Mouse (Mus musculus) embryonic facial prominence, embryonic 11.5 days (tissue): ENCODE measurements around the gene Arhgef10l. TPM values are rescaled to one million over a fixed set of nuclear protein-coding genes. Genes with fewer than 3 reads are reported as not detected.

Experiments used
- ATAC-seq: fragments of 200-750 bp; cut with Nextera tagmentation; replicated peaks from 2 replicates; pipeline ENCODE4 v1.8.0; 2017; ENCODE audit warnings: low read depth; ENCODE audit not compliant: insufficient number of reproducible peaks, low FRiP score, low TSS enrichment
- DNase-seq: peaks from one replicate; pipeline ENCODE4 v3.0.0-alpha.2; 2015; ENCODE audit warnings: low spot score
- H3K27ac ChIP-seq: fragments of 300-500 bp; sonication (generic); replicated peaks from 2 replicates; pipeline ENCODE4 v1.5.1; 2014; ENCODE audit warnings: mild to moderate bottlenecking, low read depth, low read length, control low read depth
- H3K27me3 ChIP-seq: fragments of 300-500 bp; sonication (generic); 2 replicates; pipeline ENCODE4 v1.6.1; 2014; ENCODE audit warnings: mild to moderate bottlenecking, low read length, moderate library complexity, mixed read lengths; ENCODE audit not compliant: control insufficient read depth, insufficient read depth
- H3K36me3 ChIP-seq: fragments of 300-500 bp; sonication (generic); replicated peaks from 2 replicates; pipeline ENCODE4 v1.6.1; 2014; ENCODE audit warnings: low read depth, mild to moderate bottlenecking, low read length, moderate library complexity, mixed read lengths; ENCODE audit not compliant: control insufficient read depth, insufficient read depth
- H3K4me1 ChIP-seq: fragments of 300-500 bp; sonication (generic); 2 replicates; pipeline ENCODE4 v1.6.1; 2014; ENCODE audit warnings: low read length, mixed read lengths; ENCODE audit not compliant: control insufficient read depth, insufficient read depth
- H3K4me2 ChIP-seq: fragments of 300-500 bp; sonication (generic); 2 replicates; pipeline ENCODE4 v1.6.1; 2014; ENCODE audit warnings: low read depth, mild to moderate bottlenecking, control low read depth, low read length, moderate library complexity
- H3K4me3 ChIP-seq: fragments of 300-500 bp; sonication (generic); 2 replicates; pipeline ENCODE4 v1.5.1; 2014; ENCODE audit warnings: low read depth, low read length, control low read depth
- H3K9ac ChIP-seq: fragments of 300-500 bp; sonication (generic); replicated peaks from 2 replicates; pipeline ENCODE4 v1.6.1; 2014; ENCODE audit warnings: mild to moderate bottlenecking, control low read depth, low read length
- H3K9me3 ChIP-seq: fragments of 300-500 bp; sonication (generic); replicated peaks from 2 replicates; pipeline ENCODE4 v1.6.1; 2016; ENCODE audit warnings: mild to moderate bottlenecking, low read length, inconsistent platforms, mixed read lengths; ENCODE audit not compliant: control insufficient read depth
- WGBS: fragments of 180-500 bp; shearing (Covaris S2); extraction: QIAGEN DNeasy Blood & Tissue Kit; methylation state at CpG from one replicate; pipeline ENCODE4 v1.1.7; 2014; 5-methylcytosine and 5-hydroxymethylcytosine counted together
- polyA plus RNA-seq: library from polyadenylated mRNA; unstranded; fragments of >200 nt; fragmentation: Nextera tagmentation; extraction: Ambion mirVana; gene quantifications from 2 replicates; pipeline ENCODE4 v1.2.1, GENCODE M21; 2014

Arhgef10l gene
- polyA plus RNA-seq, 1 experiment from 2014 or later: 10.5 TPM

DNA sequence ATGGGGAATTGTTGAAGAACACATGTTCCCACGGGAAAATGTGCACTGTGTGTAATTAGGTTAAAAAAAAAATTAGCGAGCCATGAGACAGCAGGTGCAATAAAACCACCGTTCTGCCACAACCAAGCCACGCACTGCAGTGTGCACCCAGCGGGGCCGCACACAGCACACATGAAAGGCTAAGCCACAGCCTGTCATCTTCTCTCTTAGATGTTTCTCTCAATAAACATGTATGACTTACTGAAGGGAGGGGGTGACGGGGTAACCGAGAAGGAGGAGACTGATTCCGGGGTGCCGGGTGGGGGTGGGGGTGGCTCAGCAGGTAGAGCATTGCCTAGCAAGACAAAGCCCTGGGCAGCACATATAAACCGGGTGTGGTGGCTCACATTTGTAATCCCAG lies 64.7 kb downstream of the Arhgef10l start:
- Histone ChIP-seq H3K9me3 (no peaks in the 10 kb centered on the region), H3K27me3 (no peaks in the 10 kb centered on the region), H3K27ac (no peak overlapping the region), H3K9ac (no peak overlapping the region), H3K4me3 (no peak overlapping the region), H3K4me1 (no peaks in the 10 kb centered on the region), H3K36me3 (0 out of 2 replicates have a peak, but pooled peaks cover 3% of the 10 kb centered on the region), H3K4me2 (no peak overlapping the region)
- WGBS: 84% methylated on average over 11 of the region's 11 CpGs
- DNase-seq (no peak), ATAC-seq (no peak)

DNA sequence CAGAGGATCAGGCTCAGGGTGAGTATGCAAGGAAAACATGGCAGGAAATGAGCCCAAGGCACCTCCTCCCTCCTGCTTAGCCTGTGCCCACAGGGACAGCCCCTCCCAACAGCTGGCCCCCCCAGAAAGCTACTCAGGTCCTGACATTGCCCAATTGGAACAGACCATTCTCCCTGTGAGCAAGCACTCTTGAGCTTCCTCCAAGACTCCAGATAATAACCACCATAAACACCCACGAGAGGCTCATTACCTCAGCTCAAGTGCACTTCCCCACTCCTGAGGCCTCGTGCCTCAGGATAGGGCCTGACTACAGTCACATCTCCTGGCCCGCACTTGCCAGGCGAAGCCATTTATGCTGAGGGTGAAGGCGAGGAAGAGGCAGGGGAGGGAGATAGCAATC lies 67.0 kb downstream of the Arhgef10l start:
- no peak for ATAC-seq
- H3K4me3 ChIP-seq: no peak overlapping the region

DNA sequence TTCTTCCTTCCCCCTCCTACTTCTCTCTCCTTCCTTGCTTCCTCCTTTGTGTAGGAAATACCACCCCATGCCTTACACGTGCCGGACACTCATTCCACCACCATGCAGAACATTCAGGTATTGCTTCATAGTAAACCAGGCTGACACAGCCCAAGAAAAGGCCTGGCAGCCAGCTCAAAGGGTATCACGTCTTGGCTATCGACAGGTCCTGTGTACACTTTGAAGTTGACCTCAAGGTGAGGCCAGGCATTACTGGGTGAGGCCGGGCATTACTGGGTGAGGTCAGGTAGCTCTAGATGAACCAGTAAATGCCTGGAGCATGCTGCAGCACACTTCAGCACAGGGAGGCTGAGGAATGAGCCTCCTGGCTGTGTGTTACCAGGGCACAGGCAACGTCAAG lies 67.9 kb downstream of the Arhgef10l start:
- H3K36me3 ChIP-seq: 0 out of 2 replicates have a peak, but pooled peaks cover 3% of the 10 kb centered on the region
- ATAC-seq (no peak), DNase-seq (no peak)
- no peaks in the 10 kb centered on the region for H3K27me3 ChIP-seq
- H3K9me3 ChIP-seq: no peaks in the 10 kb centered on the region
- 96% methylated on average over 6 of the region's 6 CpGs for WGBS
- H3K4me3 ChIP-seq: no peak overlapping the region
- no peak overlapping the region for H3K4me2 ChIP-seq
- H3K9ac ChIP-seq: no peak overlapping the region
- no peak overlapping the region for H3K27ac ChIP-seq
- H3K4me1 ChIP-seq: no peaks in the 10 kb centered on the region

More for the DNA sequence above, 67.0 kb downstream of the Arhgef10l start:
- no peak for DNase-seq
- Histone ChIP-seq H3K27ac (no peak overlapping the region), H3K4me2 (no peak overlapping the region), H3K36me3 (0 out of 2 replicates have a peak, but pooled peaks cover 3% of the 10 kb centered on the region), H3K27me3 (no peaks in the 10 kb centered on the region), H3K4me1 (no peaks in the 10 kb centered on the region), H3K9ac (no peak overlapping the region), H3K9me3 (no peaks in the 10 kb centered on the region)
- WGBS: 83% methylated on average over 5 of the region's 5 CpGs

DNA sequence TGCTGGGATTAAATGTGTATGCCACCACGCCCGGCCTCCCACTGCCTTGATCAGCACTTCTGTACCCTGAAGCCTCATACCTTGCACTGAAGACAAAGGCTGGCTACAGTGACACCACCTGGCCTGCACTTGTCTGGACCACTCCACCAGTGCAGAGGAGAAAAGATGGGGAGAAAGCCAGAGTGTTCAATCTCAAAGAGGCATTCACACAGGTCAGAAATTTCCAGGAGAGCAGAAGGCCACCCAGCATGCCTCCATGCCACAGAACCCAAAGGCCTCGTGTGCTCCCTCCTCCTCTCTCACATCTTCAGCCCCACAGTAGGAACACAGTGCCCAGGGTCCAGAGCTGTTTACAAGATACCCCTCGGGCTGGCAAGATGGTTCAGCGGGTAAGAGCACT lies 68.4 kb downstream of the Arhgef10l start:
- Histone ChIP-seq H3K9ac (no peak overlapping the region), H3K9me3 (no peaks in the 10 kb centered on the region), H3K27ac (no peak overlapping the region), H3K27me3 (no peaks in the 10 kb centered on the region), H3K4me1 (no peaks in the 10 kb centered on the region), H3K4me2 (no peak overlapping the region), H3K36me3 (0 out of 2 replicates have a peak, but pooled peaks cover 3% of the 10 kb centered on the region), H3K4me3 (no peak overlapping the region)
- DNase-seq (no peak), ATAC-seq (no peak)
- 93% methylated on average over 5 of the region's 5 CpGs for WGBS

DNA sequence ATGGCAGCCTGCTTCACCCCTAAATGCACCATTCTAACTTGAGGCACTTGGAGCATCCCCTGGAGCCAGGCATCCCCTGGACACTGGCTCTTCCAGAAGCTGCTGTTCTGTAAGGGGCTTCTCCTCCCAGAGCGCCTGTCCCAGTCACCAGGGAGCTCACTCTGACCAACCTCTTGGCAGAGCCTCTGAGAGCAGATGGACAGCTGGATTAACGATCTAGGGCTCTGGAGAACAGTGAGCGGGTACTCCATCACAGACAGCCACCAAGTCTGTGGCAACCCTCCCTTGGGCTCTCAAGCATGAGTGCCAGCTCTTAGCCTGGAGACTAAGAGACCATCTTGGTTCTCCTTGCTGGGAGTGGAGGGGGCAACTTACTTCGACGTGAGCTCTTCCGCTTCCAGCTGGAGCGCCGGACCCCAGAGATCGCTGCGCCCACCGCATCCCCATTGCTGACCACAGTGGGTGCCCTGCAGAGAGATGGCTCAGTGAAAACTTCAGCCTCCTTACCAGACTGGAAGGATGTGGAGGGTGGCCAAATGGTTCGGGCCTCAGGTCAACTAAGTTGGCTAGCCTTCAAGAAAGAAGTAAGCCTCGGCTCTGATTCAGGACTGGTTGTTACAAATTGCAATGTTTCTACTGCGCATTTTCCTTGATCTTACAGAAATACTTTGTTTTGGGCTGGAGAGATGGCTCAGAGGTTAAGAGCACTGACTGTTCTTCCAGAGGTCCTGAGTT lies 71.9 kb downstream of the Arhgef10l start:
- 90% methylated on average over 14 of the region's 14 CpGs for WGBS
- DNase-seq: no peak
- Histone ChIP-seq H3K4me3 (no peak overlapping the region), H3K27me3 (no peaks in the 10 kb centered on the region), H3K9ac (no peak overlapping the region), H3K27ac (no peak overlapping the region), H3K36me3 (0 out of 2 replicates have a peak, but pooled peaks cover 3% of the 10 kb centered on the region), H3K4me2 (no peak overlapping the region), H3K4me1 (no peaks in the 10 kb centered on the region), H3K9me3 (no peaks in the 10 kb centered on the region)
- ATAC-seq: no peak

DNA sequence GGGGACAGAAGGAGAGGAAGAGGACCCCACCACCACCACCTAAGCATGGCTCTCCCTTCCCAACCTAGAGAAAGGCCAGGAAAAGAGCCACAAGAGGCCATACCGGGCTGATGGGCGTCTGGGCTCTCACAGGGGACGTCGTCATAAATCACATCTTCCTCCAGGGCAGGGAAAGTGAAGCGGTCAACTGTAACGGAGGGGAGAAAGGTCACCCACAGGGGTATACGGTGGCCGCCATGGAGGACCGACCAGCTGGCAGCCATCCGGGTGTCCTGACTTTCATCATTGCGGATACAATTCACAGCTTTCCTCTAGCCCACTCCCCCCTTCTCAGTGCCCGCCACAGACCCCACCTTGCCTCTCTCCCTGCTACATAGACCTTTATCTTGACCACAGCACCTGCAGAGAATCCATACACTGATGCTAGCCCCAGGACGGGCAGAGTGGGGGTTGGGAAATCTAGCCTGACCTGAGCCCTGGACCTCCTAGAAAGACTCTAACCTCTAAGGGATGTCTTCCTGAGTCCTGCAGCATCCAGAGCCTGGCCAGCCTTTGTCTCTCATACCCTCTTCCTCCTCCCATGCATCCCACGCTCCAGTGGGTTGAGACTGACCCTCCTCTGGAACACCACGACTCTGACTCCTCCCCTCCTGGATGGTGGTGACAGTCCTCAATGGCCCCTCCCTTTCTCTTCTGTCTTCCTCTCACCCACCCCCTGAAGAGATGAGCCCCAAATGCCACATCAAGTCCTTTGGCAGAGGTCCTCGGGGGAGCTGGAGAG lies 72.6 kb downstream of the Arhgef10l start:
- 0 out of 2 replicates have a peak, but pooled peaks cover 3% of the 10 kb centered on the region for H3K36me3 ChIP-seq
- no peaks in the 10 kb centered on the region for H3K27me3 ChIP-seq
- no peak overlapping the region; the same call in 1 of the 2 replicates for H3K9ac ChIP-seq
- H3K9me3 ChIP-seq: no peaks in the 10 kb centered on the region
- H3K27ac ChIP-seq: no peak overlapping the region
- no peak for ATAC-seq
- H3K4me2 ChIP-seq: no peak overlapping the region
- 65% methylated on average over 16 of the region's 16 CpGs for WGBS
- H3K4me1 ChIP-seq: no peaks in the 10 kb centered on the region
- DNase-seq: no peak
- no peak overlapping the region for H3K4me3 ChIP-seq

DNA sequence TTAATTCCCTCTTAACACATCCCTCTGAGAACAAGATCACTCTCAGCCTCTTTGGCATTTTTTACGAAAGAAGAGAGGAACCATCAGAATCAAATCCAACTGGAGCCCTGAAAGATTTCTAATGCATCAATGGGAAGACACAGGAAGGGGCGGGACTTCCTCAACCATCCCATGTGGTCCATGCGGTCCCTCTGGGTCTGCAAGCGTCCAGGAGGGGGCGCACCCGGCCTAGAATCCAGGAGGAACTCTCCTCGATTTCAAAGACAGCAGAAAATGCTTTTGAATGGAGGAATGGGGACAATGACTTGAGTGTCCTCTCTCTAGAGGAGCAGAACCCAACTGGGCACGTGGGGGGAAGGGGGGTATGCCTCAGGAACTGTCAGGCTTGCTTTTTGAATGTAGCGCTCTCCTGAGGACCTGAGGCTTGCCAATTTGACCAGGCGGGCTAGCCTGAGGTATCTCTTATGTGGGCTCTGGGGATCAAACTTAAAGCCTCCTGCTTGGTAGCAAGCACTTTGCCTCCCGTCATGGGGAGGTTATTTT lies 73.5 kb downstream of the Arhgef10l start:
- 23% methylated on average over 11 of the region's 11 CpGs for WGBS

DNA sequence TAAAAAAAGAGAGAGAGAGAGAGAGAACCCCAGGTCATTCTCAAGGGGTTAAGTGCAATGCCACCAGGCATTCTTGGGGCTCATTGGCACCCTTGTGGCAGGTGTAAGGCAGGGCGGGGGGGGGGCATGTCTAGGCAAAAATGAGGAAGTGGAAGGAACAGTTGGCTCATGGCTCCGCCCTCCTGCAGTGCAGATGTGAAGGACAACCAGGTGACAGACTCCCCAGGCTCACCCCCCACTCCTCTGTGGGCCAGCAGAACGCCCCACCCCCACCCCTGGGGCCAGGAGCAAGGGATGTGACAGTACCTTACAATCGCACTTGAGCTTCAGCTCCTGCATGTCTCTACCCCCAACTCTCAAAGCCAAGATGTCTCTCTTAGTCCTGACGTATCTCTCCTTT lies 79.3 kb downstream of the Arhgef10l start:
- Histone ChIP-seq H3K27ac (no peak overlapping the region), H3K9ac (no peak overlapping the region), H3K4me3 (no peak overlapping the region), H3K9me3 (no peaks in the 10 kb centered on the region), H3K4me2 (no peak overlapping the region), H3K4me1 (no peaks in the 10 kb centered on the region), H3K27me3 (no peaks in the 10 kb centered on the region), H3K36me3 (no peaks in the 10 kb centered on the region)
- DNase-seq (no peak), ATAC-seq (no peak)
- whole genome bisulfite sequencing: 78% methylated on average over 5 of the region's 5 CpGs

More for the DNA sequence above, 73.5 kb downstream of the Arhgef10l start:
- Histone ChIP-seq H3K27me3 (no peaks in the 10 kb centered on the region), H3K4me1 (no peaks in the 10 kb centered on the region), H3K9ac (no peak overlapping the region), H3K4me2 (no peak overlapping the region), H3K9me3 (no peaks in the 10 kb centered on the region), H3K27ac (no peak overlapping the region), H3K36me3 (no peaks in the 10 kb centered on the region), H3K4me3 (no peak overlapping the region)
- ATAC-seq (0 out of 2 replicates have a peak, but pooled peaks have one; percentile 44), DNase-seq (peak; percentile 87)
